Mouse (Mus musculus) heart, adult 2 months (tissue): ENCODE data around the gene Gabbr2.

Experiments used
- CTCF ChIP-seq: fragments of 200-600 bp; IDR thresholded peaks from 2 replicates; pipeline ENCODE4 v1.8.1; 2022; ENCODE audit warnings: antibody characterized with exemption, mild to moderate bottlenecking, moderate library complexity
- POLR2A ChIP-seq: fragments of 200-500 bp; IDR thresholded peaks from 2 replicates; pipeline ENCODE4 v1.6.1; 2011; ENCODE audit warnings: mild to moderate bottlenecking, low read depth, low read length, control low read depth; ENCODE audit not compliant: insufficient read depth

DNA sequence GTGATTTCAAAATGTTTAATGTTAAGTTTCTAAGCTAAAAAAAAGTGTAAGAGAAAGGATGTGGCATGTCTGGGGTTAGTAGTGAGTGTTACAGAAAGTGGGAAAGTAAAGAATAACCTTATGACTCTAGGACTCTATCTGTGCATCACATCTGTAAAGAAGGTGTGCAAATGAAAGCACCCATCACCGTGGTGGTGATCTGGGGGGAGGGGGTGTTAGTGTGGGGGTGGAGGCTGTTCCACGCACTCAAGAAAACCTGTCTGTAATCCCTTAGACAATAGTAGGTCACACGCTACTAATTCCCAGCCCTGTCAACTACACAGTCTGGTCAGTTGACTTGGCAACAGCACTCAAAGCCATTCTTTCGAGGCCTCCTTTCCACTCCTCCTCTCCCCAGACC is 350.4 kb downstream of the Gabbr2 start:
- TF ChIP-seq CTCF (no peak), POLR2A (no peak)
